Mouse (Mus musculus) erythroblast, embryonic 14.5 days (primary cell): Measurements from ENCODE around the gene Ormdl3. TPM values are rescaled to one million over a fixed set of nuclear protein-coding genes. Genes with fewer than 3 reads are reported as not detected.
A peak's percentile ranks its signal among the peaks of the same experiment; 100 is the strongest.

Experiments used
- H3K27me3 ChIP-seq: 2 replicates; pipeline ENCODE4 v1.6.1; 2012; ENCODE audit warnings: inconsistent platforms; ENCODE audit not compliant: control insufficient read depth
- H3K36me3 ChIP-seq: 2 replicates; pipeline ENCODE4 v1.6.1; 2012; ENCODE audit warnings: mild to moderate bottlenecking, inconsistent platforms; ENCODE audit not compliant: control insufficient read depth
- H3K4me1 ChIP-seq: 2 replicates; pipeline ENCODE4 v1.6.1; 2012; ENCODE audit warnings: inconsistent platforms; ENCODE audit not compliant: control insufficient read depth
- H3K4me3 ChIP-seq: replicated peaks from 2 replicates; pipeline ENCODE3; 2012; ENCODE audit warnings: moderate library complexity, mild to moderate bottlenecking, inconsistent platforms
- H3K9me3 ChIP-seq: 2 replicates; pipeline ENCODE4 v1.6.1; 2012; ENCODE audit warnings: low read length, inconsistent platforms, mixed read lengths; ENCODE audit not compliant: control insufficient read depth
- GATA1 ChIP-seq: IDR thresholded peaks from 2 replicates; pipeline ENCODE4 v1.6.1; 2012; ENCODE audit warnings: low read length, inconsistent platforms, mixed read lengths
- TAL1 ChIP-seq: IDR thresholded peaks from 3 replicates; pipeline ENCODE4 v1.6.1; 2012; ENCODE audit warnings: low read length, inconsistent platforms, mixed read lengths
- polyA plus RNA-seq: library from polyadenylated mRNA; stranded (reverse); fragments of >175 nt; gene quantifications from 2 replicates; pipeline ENCODE4 v1.2.3, GENCODE M21; 2012

The Ormdl3 gene
- polyA plus RNA-seq, 1 experiment, result 13.6 TPM

GRCm38 (mm10) chr11:98590548-98591445 is 3.6 kb upstream of the Ormdl3 start:
- H3K27me3 ChIP-seq, result peaks cover 26% of the 10 kb centered on the region
- no peak overlapping the region for H3K4me3 ChIP-seq
- H3K36me3 ChIP-seq, result peaks cover 2% of the 10 kb centered on the region
- TF ChIP-seq GATA1 (no peak), TAL1 (no peak)
- H3K9me3 ChIP-seq, result no peaks in the 10 kb centered on the region
- peaks cover 64% of the 10 kb centered on the region for H3K4me1 ChIP-seq

- peak overlapping the region; percentile 16 for H3K4me3 ChIP-seq
- peaks cover 17% of the 10 kb centered on the region for H3K36me3 ChIP-seq
Measured at GRCm38 (mm10) chr11:98589306-98589705, 2.1 kb upstream of the Ormdl3 start.

GRCm38 (mm10) chr11:98588833-98589281 is 1.7 kb upstream of the Ormdl3 start:
- no peak for TF ChIP-seq GATA1
- TF ChIP-seq TAL1, result no peak
- Histone ChIP-seq H3K4me1 (peaks cover 78% of the 10 kb centered on the region), H3K9me3 (no peaks in the 10 kb centered on the region), H3K27me3 (peaks cover 14% of the 10 kb centered on the region), H3K36me3 (peaks cover 22% of the 10 kb centered on the region), H3K4me3 (peak overlapping the region; percentile 79)

More at GRCm38 (mm10) chr11:98589306-98589705, 2.1 kb upstream of the Ormdl3 start:
- peaks cover 74% of the 10 kb centered on the region for H3K4me1 ChIP-seq
- peaks cover 16% of the 10 kb centered on the region for H3K27me3 ChIP-seq
- TF ChIP-seq GATA1 (no peak), TAL1 (no peak)
- no peaks in the 10 kb centered on the region for H3K9me3 ChIP-seq

- peak overlapping the region; percentile 79 for H3K4me3 ChIP-seq
- H3K4me1 ChIP-seq, result peaks cover 85% of the 10 kb centered on the region
- TF ChIP-seq GATA1, result no peak; the same call in 1 of the 2 replicates
- peak; percentile 27; the same call in 1 of the 3 replicates for TF ChIP-seq TAL1
- peaks cover 9% of the 10 kb centered on the region for H3K27me3 ChIP-seq
- H3K36me3 ChIP-seq, result peaks cover 30% of the 10 kb centered on the region
- H3K9me3 ChIP-seq, result no peaks in the 10 kb centered on the region
Measured at GRCm38 (mm10) chr11:98587684-98588546, 747 bp upstream of the Ormdl3 start.

GRCm38 (mm10) chr11:98586087-98586891 is 879 bp downstream of the Ormdl3 start:
- H3K4me1 ChIP-seq, result peaks cover 87% of the 10 kb centered on the region
- H3K4me3 ChIP-seq, result peak overlapping the region; percentile 79
- H3K9me3 ChIP-seq, result no peaks in the 10 kb centered on the region
- H3K27me3 ChIP-seq, result no peaks in the 10 kb centered on the region
- TF ChIP-seq GATA1 (no peak), TAL1 (no peak)
- peaks cover 47% of the 10 kb centered on the region for H3K36me3 ChIP-seq

- H3K27me3 ChIP-seq, result no peaks in the 10 kb centered on the region
- H3K4me3 ChIP-seq, result peak overlapping the region; percentile 79
- peaks cover 63% of the 10 kb centered on the region for H3K36me3 ChIP-seq
- TF ChIP-seq GATA1, result no peak
- no peak for TF ChIP-seq TAL1
- H3K9me3 ChIP-seq, result no peaks in the 10 kb centered on the region
- H3K4me1 ChIP-seq, result peaks cover 95% of the 10 kb centered on the region
Measured at GRCm38 (mm10) chr11:98584629-98585177, 2.5 kb downstream of the Ormdl3 start.

GRCm38 (mm10) chr11:98584146-98584545 is 3.0 kb downstream of the Ormdl3 start:
- Histone ChIP-seq H3K27me3 (no peaks in the 10 kb centered on the region), H3K9me3 (no peaks in the 10 kb centered on the region), H3K36me3 (peaks cover 68% of the 10 kb centered on the region), H3K4me3 (peak overlapping the region; percentile 79), H3K4me1 (peaks cover 95% of the 10 kb centered on the region)
- TF ChIP-seq TAL1, result no peak
- TF ChIP-seq GATA1, result no peak

- TF ChIP-seq GATA1, result no peak
- Histone ChIP-seq H3K4me3 (peak overlapping the region; percentile 79), H3K9me3 (no peaks in the 10 kb centered on the region; the same call in 1 of the 2 replicates), H3K27me3 (no peaks in the 10 kb centered on the region), H3K36me3 (peaks cover 74% of the 10 kb centered on the region), H3K4me1 (peaks cover 95% of the 10 kb centered on the region)
Measured at GRCm38 (mm10) chr11:98583571-98583970, 3.6 kb downstream of the Ormdl3 start.
